Mouse (Mus musculus): ENCODE measurements around the gene Rab40b.

GRCm38 (mm10) chr11:121417971-121418370, 29.9 kb upstream of the Rab40b start:
- TF ChIP-seq MAFK (IDR thresholded peaks at IDR 0.05; ENCODE audit: insufficient read depth, low read depth, low read length) (no peak), CHD2 (IDR thresholded peaks at IDR 0.05; ENCODE audit: low read depth, low read length) (no peak), ZNF384 (IDR thresholded peaks at IDR 0.05; ENCODE audit: low read depth, low read length) (no peak), ZC3H11A (IDR thresholded peaks at IDR 0.05; ENCODE audit: borderline replicate concordance, low read depth, low read length) (no peak)

Measured in ES-E14 (cell line).